Mouse (Mus musculus) hematopoietic stem cell, adult 5-6 weeks (primary cell): Measurements from ENCODE around the gene Tubg2. TPM values are rescaled to one million over a fixed set of nuclear protein-coding genes. Genes with fewer than 3 reads are reported as not detected.
"Not testable (repeated sequence)": the region's sequence is repeated elsewhere in the genome, so short reads cannot be mapped to it uniquely, and the experiment has no call there.

Experiments
- ATAC-seq, 2 experiments: fragments of 125-278 bp in 1 of 2; replicated peaks in 1 of 2; 2 replicates each; pipeline ENCODE4 v1.8.0; 2016 to 2017; ENCODE audit warnings: inconsistent platforms in 2 of 2, mild to moderate bottlenecking in 2 of 2, moderate number of reproducible peaks in 2 of 2, low read depth in 1 of 2, moderate TSS enrichment in 1 of 2; ENCODE audit not compliant: low FRiP score in 2 of 2, poor library complexity in 2 of 2, severe bottlenecking in 2 of 2, insufficient read depth in 1 of 2, low TSS enrichment in 1 of 2
- total RNA-seq: library from RNA; stranded (forward); fragments of 172-1452, 232-1000 nt; gene quantifications from 2 replicates; pipeline ENCODE4 v1.2.3, GENCODE M21; 2017

Gene Tubg2
- total RNA-seq: not detected in 2 replicates

GRCm38 (mm10) chr11:101155728-101156371 lies at the start of gene Tubg2:
Gene Tubg2 (plus strand): TSS chr11:101155907.
- peak; percentile 37 to 42; a peak in 3 of 4 replicates for ATAC-seq

- ATAC-seq: no peak
Observed at GRCm38 (mm10) chr11:101109351-101109750, 46.4 kb upstream of the Tubg2 start.

- ATAC-seq: no peak
Observed at GRCm38 (mm10) chr11:101110708-101111107, 45.0 kb upstream of the Tubg2 start.

- ATAC-seq: no peak
Observed at GRCm38 (mm10) chr11:101111178-101111577, 44.5 kb upstream of the Tubg2 start.

GRCm38 (mm10) chr11:101112186-101112585 lies 43.5 kb upstream of the Tubg2 start:
- ATAC-seq: no peak

DNA sequence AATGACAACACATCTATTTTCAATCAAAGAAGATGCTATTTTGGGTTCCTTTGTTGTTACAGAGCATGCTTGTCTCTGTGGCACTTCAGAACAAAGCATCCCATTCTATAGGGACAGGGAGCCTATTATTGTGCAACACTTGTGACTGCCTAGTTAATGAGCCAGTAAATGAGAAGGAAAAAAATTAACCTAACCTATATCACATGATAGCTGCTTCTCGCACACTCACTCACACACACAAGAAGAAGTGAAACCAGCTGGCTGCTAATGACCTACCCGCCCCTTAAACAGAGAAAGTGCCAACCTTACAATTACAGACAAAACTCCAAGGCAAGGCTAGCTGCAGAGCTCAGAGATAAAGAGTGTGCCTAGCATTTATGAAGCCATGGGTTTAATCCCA lies 40.1 kb upstream of the Tubg2 start:
- ATAC-seq: no peak

DNA sequence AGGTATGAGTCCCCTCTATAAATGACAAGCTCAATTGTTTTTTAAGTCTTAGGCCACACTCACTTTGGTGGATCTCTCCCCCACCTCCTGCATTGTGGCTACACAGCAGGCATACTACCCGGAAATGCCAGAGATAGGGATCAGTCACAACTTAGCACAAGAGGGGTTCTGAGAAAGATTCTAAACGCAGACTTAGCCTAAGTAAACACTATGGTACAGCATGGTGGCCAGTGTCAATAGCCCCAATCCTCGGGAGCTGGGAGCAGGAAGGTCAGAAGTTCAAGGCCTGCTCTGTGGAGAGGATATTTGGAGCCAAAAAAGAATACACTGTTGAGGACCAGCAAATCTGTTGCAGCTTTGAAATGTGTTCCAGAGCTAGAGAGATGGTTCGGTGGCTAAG lies 37.6 kb upstream of the Tubg2 start:
- no peak for ATAC-seq

- ATAC-seq: peak; percentile 24 to 66
Observed at GRCm38 (mm10) chr11:101119131-101119760, 36.5 kb upstream of the Tubg2 start.

- ATAC-seq: peak; percentile 93 to 97
Observed at GRCm38 (mm10) chr11:101119761-101120544, 35.8 kb upstream of the Tubg2 start, which contains the start of the genes Retreg3 and Tubg1. Gene Retreg3 (minus strand): TSS chr11:101119893. Gene Tubg1 (plus strand): TSS chr11:101119938.

- ATAC-seq: no peak
Observed at GRCm38 (mm10) chr11:101120545-101121188, 35.0 kb upstream of the Tubg2 start.

DNA sequence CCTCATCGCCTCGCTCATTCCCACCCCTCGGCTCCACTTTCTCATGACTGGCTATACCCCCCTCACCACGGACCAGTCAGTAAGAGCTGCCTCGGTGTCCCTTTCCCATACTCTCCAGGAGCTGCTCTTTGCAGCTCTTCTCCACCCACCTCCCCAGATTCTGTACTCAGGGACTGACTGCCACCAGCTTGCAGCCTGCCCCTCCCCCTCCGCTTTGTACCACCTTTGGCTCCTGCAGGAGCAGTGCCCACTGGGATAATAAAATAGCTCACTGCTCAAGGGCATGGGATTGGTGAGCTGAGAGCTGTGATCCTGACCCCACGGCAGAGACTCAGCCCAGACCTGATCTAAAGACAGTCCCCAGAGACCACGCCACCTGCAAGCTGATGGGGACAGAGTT lies 31.2 kb upstream of the Tubg2 start:
- not testable (repeated sequence) for ATAC-seq

DNA sequence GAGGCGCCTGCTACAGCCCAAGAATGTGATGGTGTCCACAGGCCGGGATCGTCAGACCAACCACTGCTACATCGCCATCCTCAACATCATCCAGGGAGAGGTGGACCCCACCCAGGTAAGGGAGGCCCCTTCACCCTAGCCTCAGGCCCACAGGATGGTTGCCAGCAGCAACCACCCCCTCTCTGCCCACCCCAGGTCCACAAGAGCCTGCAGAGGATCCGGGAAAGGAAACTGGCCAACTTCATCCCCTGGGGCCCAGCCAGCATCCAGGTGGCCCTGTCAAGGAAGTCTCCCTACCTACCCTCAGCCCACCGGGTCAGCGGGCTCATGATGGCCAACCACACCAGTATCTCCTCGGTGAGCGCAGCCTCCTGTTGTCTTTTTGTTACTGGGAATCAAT lies 30.7 kb upstream of the Tubg2 start:
- ATAC-seq: not testable (repeated sequence)

GRCm38 (mm10) chr11:101127075-101127474 lies 28.6 kb upstream of the Tubg2 start:
- no peak for ATAC-seq

GRCm38 (mm10) chr11:101128996-101129577 lies 26.6 kb upstream of the Tubg2 start:
- no peak for ATAC-seq

DNA sequence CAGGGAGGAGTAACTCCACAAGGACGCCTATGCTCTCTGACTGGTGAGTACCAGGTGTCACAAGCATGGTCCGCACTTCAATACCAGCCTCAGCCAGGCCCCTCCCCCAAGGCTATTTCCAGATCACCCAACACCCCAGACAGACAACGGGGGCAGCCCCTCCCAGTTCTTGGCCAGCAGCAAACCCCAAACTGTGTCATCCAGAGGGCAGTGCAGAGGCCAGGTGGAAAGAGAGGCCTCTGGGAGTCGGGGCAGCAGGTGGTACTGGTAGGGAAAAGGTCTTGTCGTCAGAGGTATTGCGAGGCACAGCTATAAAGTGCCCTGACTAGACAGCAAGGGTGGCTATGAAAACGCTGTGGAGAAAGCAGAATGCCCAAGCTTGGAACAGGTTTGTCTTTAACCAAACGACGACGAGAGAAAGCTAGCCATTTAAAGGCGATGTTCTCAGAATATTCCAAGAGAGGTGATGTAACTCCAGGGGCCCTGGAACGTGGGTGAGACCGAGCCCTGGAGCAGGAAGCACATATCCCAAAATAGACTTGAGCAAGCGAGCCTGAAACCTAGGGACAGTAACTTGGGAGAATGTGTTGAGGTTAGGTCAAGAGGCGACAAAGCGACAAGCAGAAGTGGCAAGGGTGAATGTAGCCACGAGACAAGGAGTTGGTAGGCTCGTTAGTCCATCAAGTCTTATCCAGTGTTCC lies 25.5 kb upstream of the Tubg2 start:
- ATAC-seq: no peak

DNA sequence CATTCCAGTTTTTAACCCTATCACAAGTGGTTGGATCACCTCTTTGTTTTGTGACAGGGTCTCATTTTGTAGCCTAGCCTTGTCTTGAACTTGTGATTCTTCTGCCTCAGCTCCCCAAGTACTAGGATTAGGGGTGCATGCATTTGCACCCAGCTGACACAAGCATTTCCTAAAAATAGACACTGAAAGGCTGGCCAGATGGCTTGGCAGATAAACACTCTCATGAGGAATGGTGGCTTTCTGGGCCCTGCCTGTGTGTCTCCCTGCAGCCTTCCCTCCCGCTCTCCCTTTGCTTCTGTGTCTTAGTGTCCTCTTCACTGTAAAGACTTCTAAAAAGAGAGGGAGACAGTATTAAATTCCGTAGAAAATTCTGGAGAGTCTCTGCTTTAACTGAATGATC lies 24.5 kb upstream of the Tubg2 start:
- ATAC-seq: no peak

- no peak for ATAC-seq
Observed at GRCm38 (mm10) chr11:101131701-101132100, 24.0 kb upstream of the Tubg2 start.
